Mouse (Mus musculus) liver, postnatal 0 days (tissue): Measurements from ENCODE around the gene Kif18b. TPM values are rescaled to one million over a fixed set of nuclear protein-coding genes. Genes with fewer than 3 reads are reported as not detected.

Experiments
- ATAC-seq: fragments of 200-750 bp; cut with Nextera tagmentation; 2 replicates; pipeline ENCODE4 v1.8.0; 2017; ENCODE audit warnings: mild to moderate bottlenecking, moderate library complexity
- DNase-seq: peaks from one replicate; pipeline ENCODE4 v3.0.0-alpha.2; 2016
- H3K27ac ChIP-seq: fragments of 300-500 bp; sonication (generic); 2 replicates; pipeline ENCODE4 v1.5.1; 2014; ENCODE audit warnings: antibody characterized with exemption, moderate library complexity, mild to moderate bottlenecking, low read depth
- H3K27me3 ChIP-seq: fragments of 300-500 bp; sonication (generic); 2 replicates; pipeline ENCODE4 v1.6.1; 2014; ENCODE audit warnings: low read length, control low read depth, mixed read lengths; ENCODE audit not compliant: insufficient read depth
- H3K36me3 ChIP-seq: fragments of 300-500 bp; sonication (generic); replicated peaks from 2 replicates; pipeline ENCODE4 v1.6.1; 2014; ENCODE audit warnings: mild to moderate bottlenecking, control low read depth, low read length, moderate library complexity, mixed read lengths; ENCODE audit not compliant: insufficient read depth
- H3K4me1 ChIP-seq: fragments of 300-500 bp; sonication (generic); 2 replicates; pipeline ENCODE4 v1.6.1; 2014; ENCODE audit warnings: antibody characterized with exemption, mild to moderate bottlenecking, control low read depth; ENCODE audit not compliant: insufficient read depth
- H3K4me2 ChIP-seq: fragments of 300-500 bp; sonication (generic); 2 replicates; pipeline ENCODE4 v1.6.1; 2014; ENCODE audit warnings: low read depth, mild to moderate bottlenecking, low read length, moderate library complexity, mixed read lengths
- H3K4me3 ChIP-seq: fragments of 300-500 bp; sonication (generic); 2 replicates; pipeline ENCODE4 v1.5.1; 2014; ENCODE audit warnings: low read depth, low read length
- H3K9ac ChIP-seq: fragments of 300-500 bp; sonication (generic); replicated peaks from 2 replicates; pipeline ENCODE4 v1.6.1; 2014; ENCODE audit warnings: mild to moderate bottlenecking, moderate library complexity
- H3K9me3 ChIP-seq: fragments of 300-500 bp; sonication (generic); 2 replicates; pipeline ENCODE4 v1.6.1; 2016; ENCODE audit warnings: mild to moderate bottlenecking, control low read depth, low read length, mixed read lengths
- CTCF ChIP-seq: sonication (generic); IDR thresholded peaks from 2 replicates; pipeline ENCODE4 v1.5.1; 2016; ENCODE audit warnings: antibody characterized with exemption, low read depth
- EP300 ChIP-seq: IDR thresholded peaks from 2 replicates; pipeline ENCODE4 v1.6.1; 2016; ENCODE audit warnings: antibody characterized with exemption, low read depth, mild to moderate bottlenecking
- WGBS: fragments of 180-500 bp; shearing (Covaris S2); extraction: QIAGEN DNeasy Blood & Tissue Kit; methylation state at CpG from one replicate; pipeline ENCODE4 v1.1.7; 2014; ENCODE audit not compliant: insufficient replicate concordance; 5-methylcytosine and 5-hydroxymethylcytosine counted together
- polyA plus RNA-seq: library from polyadenylated mRNA; unstranded; fragments of >200 nt; fragmentation: Nextera tagmentation; extraction: Ambion mirVana; gene quantifications from 2 replicates; pipeline ENCODE4 v1.2.1, GENCODE M21; 2015

Gene Kif18b
- polyA plus RNA-seq, 1 experiment from 2014 or later, result 3.4 TPM

DNA sequence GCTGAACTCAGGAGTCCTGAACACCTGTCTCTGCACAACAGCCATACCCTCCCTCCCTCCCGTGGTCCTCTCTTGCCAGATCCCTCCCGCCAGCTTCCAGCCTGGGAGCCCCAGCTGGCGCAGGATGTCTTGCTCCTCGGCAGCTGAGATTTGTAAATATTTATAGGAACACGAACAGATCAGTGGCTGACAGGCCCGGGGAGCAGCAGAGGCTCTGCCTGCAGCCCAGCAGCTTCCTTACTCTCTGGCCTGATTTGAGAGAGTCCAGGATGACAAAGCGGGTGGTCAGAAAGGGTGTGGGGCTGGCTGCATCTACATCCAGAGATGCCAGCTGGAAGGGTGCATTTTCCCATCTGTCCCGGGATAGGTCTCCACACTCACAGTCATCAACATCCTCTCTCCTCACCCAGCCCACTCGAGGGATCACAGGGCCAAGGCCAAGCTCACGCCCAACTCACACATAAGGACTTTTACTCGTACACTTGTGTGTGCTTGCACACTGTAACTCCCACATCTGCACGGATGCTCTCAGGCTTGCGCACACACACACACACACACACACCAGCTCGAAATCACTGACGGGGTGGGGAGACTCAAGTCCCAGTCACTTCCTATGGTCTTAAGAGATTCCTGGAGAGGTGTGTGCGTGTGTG lies 32.2 kb upstream of the Kif18b start:
- H3K9me3 ChIP-seq, result no peaks in the 10 kb centered on the region
- no peak for DNase-seq
- H3K27me3 ChIP-seq, result peaks cover 31% of the 10 kb centered on the region
- no peak for TF ChIP-seq CTCF
- no peak for TF ChIP-seq EP300
- no peak overlapping the region for H3K4me2 ChIP-seq
- no peak overlapping the region for H3K4me3 ChIP-seq
- H3K9ac ChIP-seq, result no peak overlapping the region
- WGBS, result 41% methylated on average over 16 of the region's 16 CpGs
- H3K27ac ChIP-seq, result no peak overlapping the region
- no peaks in the 10 kb centered on the region for H3K4me1 ChIP-seq
- no peak for ATAC-seq
- H3K36me3 ChIP-seq, result no peaks in the 10 kb centered on the region

DNA sequence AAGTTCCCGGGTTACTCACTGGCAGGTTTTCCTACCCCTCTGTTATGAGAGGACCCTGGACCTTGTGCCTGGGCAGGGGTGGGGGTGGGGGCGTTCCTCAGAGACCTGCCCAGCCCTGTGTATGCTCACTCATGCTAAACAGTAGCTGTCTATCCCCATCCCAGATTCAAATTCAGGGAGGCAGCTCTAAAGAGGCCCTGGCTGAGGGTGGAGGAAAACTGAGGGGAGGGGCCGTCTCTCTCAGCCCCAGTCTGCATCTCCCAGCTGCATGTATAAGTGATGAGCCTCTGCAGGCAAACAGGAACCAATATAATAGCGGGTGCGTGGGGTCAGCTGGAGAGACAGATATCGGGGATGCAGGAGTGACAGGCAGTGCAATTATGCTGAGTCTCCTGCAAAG lies 28.0 kb upstream of the Kif18b start:
- Histone ChIP-seq H3K4me3 (no peak overlapping the region), H3K36me3 (no peaks in the 10 kb centered on the region), H3K4me2 (no peak overlapping the region), H3K27ac (no peak overlapping the region), H3K9me3 (no peaks in the 10 kb centered on the region), H3K27me3 (peaks cover 64% of the 10 kb centered on the region), H3K9ac (no peak overlapping the region), H3K4me1 (peaks cover 7% of the 10 kb centered on the region)
- TF ChIP-seq CTCF (no peak), EP300 (no peak)
- no peak for DNase-seq
- 32% methylated on average over 6 of the region's 6 CpGs for WGBS
- no peak for ATAC-seq

DNA sequence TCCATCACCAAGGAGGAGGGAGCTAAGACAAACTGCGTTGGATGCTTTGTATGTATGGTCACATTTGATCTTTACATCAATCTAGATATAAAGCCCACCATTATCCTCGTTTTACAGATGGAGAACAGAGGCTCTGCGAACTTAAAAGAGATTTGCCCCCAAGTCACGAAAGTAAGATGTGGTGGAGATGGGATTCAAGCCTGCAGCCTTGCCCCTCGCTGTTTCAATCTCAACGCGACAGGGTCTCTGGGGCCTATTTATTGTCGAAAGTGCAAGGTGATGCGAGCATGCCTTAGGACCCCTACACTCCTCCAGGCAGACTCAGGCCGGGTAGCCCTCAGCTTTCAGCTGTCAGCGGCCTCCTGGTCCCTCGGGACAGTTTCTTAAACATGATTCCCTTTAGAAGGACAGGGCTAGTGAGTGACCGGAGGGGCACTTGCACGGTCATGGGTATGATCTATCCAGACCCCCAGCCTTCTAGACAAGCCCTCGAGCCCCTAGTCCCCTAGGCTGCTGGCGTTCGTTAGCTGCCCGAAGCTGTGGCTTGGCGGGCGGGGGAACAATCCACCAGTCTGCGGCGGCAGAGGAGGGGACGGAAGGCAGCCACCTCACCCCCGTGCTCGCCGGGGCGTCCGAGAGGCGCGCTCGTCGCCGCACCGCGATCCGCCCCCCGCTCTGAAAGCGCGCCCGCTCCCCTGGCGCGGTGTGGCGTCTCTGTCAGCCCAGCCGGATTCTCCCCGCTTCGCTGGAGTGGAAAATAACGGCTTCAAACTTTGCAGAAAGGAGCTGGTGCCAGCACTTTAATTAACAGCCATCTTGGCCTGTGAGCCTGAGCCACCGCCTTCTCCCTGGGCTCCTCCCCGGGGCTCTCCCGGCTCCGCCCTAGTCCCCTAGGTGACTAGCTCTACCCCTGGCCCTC lies 23.4 kb upstream of the Kif18b start:
- 2% methylated on average over 51 of the region's 51 CpGs for WGBS
- peak; percentile 28 for DNase-seq
- Histone ChIP-seq H3K9me3 (no peaks in the 10 kb centered on the region), H3K4me2 (peak overlapping the region; percentile 81), H3K4me1 (peaks cover 14% of the 10 kb centered on the region), H3K27ac (no peak overlapping the region), H3K4me3 (peak overlapping the region; percentile 54), H3K27me3 (peaks cover 89% of the 10 kb centered on the region), H3K36me3 (no peaks in the 10 kb centered on the region), H3K9ac (peak overlapping the region; percentile 52)
- TF ChIP-seq EP300, result no peak
- TF ChIP-seq CTCF, result no peak
- ATAC-seq, result no peak

DNA sequence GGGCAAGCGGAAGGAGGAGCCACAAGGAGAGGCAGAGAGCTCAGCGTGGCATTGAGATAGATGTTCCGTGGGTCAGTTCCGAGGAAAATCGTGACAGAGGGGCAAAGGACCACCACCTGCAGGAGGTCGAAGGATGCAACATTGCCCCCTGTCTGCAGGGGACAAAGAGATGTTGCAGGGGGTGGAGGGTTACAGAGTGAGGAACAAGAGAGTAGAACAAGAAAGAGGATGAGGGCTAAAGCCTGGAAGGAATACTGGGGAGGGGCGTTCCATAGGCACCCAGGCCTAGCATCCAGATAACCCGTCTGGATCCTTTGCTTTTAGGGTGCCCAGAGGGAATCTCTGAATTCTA lies 22.0 kb upstream of the Kif18b start:
- Histone ChIP-seq H3K9me3 (no peaks in the 10 kb centered on the region), H3K9ac (no peak overlapping the region), H3K4me3 (peak overlapping the region; percentile 19), H3K36me3 (no peaks in the 10 kb centered on the region), H3K4me2 (peak overlapping the region; percentile 53), H3K4me1 (peaks cover 14% of the 10 kb centered on the region), H3K27ac (no peak overlapping the region), H3K27me3 (peaks cover 95% of the 10 kb centered on the region)
- TF ChIP-seq EP300 (no peak), CTCF (peak; percentile 37)
- WGBS, result 7% methylated on average over 8 of the region's 8 CpGs
- DNase-seq (no peak), ATAC-seq (no peak)

- Histone ChIP-seq H3K4me3 (peak within 1 kb of the TSS; percentile 19), H3K27ac (no peak within 1 kb of the TSS), H3K4me2 (peak within 1 kb of the TSS; percentile 53), H3K4me1 (peaks cover 14% of the 10 kb centered on the region), H3K36me3 (no peaks in the 10 kb centered on the region), H3K9me3 (no peaks in the 10 kb centered on the region), H3K9ac (no peak within 1 kb of the TSS), H3K27me3 (peaks cover 90% of the 10 kb centered on the region)
- ATAC-seq, result peak; percentile 92
- TF ChIP-seq CTCF, result no peak
- TF ChIP-seq EP300, result no peak
- WGBS, result 2% methylated on average over 58 of the region's 87 CpGs
- peak; percentile 88 for DNase-seq
Observed at GRCm38 (mm10) chr11:102946265-102946991, 21.5 kb upstream of the Kif18b start, which contains the start of gene C1ql1. TSS of gene C1ql1 (minus strand) at chr11:102946688.
